Mouse (Mus musculus): ENCODE measurements around the gene Cipc.

Cipc gene

DNA sequence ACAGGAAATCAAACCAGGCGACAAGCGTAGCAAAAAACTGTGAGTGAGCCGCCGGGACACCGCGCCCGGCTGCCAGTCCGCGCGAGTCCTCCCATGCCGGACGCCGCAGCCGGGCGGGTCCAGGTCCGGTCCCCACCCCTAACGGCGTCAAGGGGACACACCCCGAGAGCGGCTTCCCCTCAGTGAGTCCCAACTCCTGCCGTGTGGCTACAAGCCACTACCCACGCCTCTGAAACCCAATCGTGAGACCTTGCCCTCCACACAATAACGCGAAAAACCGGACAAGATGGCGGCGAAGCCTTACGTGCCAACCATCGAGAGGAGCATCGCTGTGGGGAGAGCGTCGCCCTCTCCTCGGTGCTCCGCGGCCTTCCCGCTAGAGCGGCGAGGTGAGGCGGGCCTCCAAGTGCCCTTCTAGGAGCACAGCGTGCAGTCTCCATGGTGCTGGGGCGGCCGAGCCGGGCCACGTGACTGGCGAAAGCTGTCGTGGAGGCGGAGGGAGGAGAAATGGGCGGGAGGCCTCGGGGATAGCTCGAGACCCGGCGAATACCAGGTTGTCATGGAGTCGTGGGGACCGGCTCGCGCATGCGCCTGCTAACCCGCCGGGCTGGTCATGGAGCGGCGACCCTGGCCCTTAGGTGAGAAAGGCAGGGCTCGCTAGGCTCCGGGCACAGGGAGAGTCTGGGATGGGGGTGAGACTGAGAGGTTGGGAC, at the start of gene Cipc:
Gene Cipc (plus strand): TSS at position 182 of the 713 bp plus-strand sequence.
- in situ Hi-C loops (cut with MboI; ENCODE audit: low pct_unique_long_range_greater_than_20kb in 1 of 2, low sequenced_read_pairs in 2 of 2, unreplicated experiment in 1 of 2) = no loop called here

DNA sequence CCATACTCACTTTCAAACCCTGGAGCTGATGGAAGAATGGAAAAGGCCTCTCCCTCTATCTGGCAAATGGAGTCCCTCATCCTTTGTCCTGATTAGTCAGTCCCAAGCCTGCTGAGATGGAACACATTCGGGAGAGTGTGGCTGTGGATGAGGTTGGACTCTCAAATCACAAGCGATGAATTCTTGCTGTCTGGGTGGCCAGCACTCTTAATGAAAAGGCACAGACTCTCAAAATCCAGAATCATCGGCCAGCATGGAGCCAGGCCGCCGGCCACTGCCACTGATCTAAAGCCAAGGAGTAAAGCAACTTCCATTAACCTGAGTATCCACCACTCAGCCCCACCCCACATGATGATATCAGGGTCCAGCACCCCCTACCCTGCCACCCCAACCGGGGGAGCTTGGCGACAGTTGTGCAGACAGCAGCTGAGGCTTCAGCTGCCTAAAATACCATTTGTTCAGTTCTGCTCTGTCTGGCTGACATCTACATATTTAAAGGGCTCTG, 49.0 kb upstream of the Cipc start:
- in situ Hi-C loops (cut with MboI; ENCODE audit: low pct_unique_long_range_greater_than_20kb in 1 of 2, low sequenced_read_pairs in 2 of 2, unreplicated experiment in 1 of 2) = no loop called here

DNA sequence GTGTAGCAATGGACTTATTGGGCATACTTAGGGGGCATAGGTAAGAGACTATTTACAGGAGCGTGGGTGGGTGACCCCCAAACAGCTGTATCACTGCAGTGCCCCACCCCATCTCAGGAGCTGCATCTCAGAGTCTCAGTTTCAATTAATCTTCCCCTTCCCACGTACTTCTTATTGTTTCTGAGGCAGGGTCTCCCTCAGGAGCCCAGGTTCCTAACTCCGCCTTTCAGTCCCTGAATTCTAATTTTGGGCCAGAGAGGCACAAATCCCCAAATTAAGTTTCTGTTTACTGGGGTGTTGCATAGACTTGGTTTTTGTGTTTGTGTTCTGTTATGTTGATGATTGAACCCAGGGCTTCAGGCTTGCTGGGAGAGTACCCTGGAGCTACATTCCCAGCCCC, 48.4 kb upstream of the Cipc start:
- in situ Hi-C loops (cut with MboI; ENCODE audit: low pct_unique_long_range_greater_than_20kb in 1 of 2, low sequenced_read_pairs in 2 of 2, unreplicated experiment in 1 of 2) = no loop called here

DNA sequence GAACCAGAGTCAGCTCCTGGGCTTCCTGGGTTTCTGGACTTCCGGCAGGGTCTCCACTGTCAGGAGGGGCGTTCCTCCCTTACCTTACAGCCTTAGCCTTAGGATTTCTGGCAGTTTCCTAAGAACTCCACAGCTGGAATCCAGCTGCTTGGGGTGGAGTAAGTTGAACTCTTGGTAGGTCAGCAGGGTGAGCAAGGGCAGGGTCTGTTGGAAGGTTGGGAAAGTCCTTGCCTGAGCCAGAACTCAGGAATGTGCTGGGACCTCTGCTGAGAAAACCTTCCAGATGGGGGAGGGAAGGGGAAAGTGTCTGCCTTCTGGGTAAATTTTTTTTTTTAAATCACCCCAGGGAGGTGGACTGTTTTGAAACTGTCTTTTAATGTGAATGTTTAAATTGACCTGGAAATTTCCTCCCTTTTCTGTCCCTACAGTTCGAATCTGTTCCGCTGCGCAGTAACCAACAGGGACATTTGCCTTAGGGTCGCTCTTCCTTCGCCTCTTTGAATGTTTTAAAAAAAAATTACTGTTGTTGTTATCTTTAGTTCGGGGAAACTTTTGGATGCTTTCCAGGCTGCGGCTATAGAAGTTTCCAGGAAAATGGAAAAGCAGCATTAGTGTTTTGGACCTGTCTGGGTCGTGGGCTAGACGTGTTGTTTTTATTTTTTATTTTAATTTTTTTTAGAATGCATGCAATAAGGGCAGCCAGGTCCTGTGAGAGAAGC, 47.2 kb upstream of the Cipc start:
- in situ Hi-C loops (cut with MboI; ENCODE audit: low pct_unique_long_range_greater_than_20kb in 1 of 2, low sequenced_read_pairs in 2 of 2, unreplicated experiment in 1 of 2) = loop anchor here in 1 of 2 experiments (10.0 kb wide), 1 partner anchor 105 kb away; no protein-coding TSS in a partner anchor

DNA sequence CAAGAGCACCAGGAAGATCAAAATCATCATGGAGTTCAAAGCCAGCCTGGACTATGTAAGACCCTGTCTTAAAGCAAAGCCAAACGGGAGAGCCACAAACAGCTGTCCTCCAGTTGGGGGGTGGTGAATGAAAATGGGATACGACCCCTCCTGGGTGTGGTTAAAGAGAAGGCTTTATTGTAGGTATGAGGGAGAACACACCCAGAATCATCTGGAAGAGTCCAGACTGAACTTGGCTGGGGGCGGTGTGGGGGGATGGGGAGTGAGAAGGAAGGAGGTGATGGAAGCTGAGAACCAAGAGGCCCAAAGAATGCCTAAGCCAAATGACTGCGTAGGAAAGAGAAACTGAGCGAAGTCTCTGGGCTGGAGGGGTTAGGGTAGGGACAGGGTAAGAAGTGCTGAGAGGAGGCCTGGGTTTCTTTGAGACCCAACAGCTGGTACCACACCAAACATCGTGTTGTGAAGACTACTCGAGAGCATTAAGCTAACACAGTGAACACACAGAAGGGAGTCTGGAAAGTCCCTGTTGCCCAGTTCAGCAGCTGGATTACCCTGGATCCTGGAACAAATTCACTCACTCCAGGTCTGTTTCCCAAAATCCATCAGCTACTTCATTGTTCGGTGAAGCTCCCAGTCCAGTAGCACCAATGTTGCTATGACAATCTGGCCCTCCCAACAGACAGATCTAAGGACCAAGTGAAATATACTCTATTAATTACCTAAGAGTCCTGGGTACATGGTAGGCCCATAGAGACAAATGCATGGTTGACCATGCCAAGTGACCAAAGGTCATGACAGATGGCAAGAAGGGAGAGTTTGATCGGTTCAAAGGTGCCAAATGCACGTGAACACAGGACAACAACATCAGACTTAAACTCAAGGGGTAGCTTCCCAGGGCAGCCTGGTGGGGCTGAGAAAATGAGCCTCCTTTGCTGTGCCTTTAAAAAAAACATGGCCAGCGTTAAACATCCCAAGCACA, 42.7 kb upstream of the Cipc start:
- in situ Hi-C loops (cut with MboI; ENCODE audit: low pct_unique_long_range_greater_than_20kb in 1 of 2, low sequenced_read_pairs in 2 of 2, unreplicated experiment in 1 of 2) = loop anchor here in 1 of 2 experiments (10.0 kb wide), 1 partner anchor 109 kb away; no protein-coding TSS in a partner anchor

DNA sequence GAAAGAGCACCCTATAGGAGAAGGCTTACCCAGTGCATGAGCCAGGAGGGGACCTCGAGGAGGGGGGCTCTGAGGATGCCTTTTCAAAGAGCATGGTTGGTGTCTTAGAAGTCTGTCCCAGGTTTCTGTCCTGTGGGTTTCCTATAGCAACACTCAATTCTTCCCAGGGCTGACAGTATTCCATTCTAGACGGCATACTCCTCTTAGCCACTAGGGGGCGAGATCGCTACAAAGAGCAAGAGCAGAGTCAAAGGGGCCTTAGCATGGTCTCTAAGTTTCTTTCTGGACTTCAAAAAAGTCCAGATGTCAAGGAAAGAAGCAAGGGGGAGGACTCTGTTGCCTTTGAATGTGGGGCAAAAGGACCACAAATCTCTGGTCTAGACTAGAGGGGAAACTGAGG, 41.6 kb upstream of the Cipc start:
- in situ Hi-C loops (cut with MboI; ENCODE audit: low pct_unique_long_range_greater_than_20kb in 1 of 2, low sequenced_read_pairs in 2 of 2, unreplicated experiment in 1 of 2) = loop anchor here (5.0 to 10.0 kb wide), 2 partner anchors 33 to 110 kb away; no protein-coding TSS in a partner anchor

DNA sequence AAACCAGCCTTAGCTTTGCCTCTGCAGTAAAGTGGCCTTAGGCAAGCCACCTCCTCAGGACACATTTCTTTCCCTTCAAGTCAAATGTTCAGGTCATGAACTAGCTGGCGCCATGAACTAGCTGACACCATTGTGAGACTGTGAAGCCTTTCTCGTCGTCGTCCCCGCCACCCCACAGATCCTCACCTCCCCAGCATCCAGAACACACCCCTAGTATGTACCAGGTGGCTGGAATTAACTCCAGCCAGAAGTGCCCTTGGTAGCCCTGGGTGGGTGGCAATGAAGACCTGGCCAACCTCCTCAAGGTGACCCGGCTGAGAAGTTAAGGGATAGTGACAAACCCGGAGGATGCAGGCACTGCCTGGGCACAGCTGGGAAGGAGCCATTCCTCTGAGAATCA, 41.0 kb upstream of the Cipc start:
- in situ Hi-C loops (cut with MboI; ENCODE audit: low pct_unique_long_range_greater_than_20kb in 1 of 2, low sequenced_read_pairs in 2 of 2, unreplicated experiment in 1 of 2) = loop anchor here (5.0 to 10.0 kb wide), 2 partner anchors 34 to 111 kb away; no protein-coding TSS in a partner anchor

DNA sequence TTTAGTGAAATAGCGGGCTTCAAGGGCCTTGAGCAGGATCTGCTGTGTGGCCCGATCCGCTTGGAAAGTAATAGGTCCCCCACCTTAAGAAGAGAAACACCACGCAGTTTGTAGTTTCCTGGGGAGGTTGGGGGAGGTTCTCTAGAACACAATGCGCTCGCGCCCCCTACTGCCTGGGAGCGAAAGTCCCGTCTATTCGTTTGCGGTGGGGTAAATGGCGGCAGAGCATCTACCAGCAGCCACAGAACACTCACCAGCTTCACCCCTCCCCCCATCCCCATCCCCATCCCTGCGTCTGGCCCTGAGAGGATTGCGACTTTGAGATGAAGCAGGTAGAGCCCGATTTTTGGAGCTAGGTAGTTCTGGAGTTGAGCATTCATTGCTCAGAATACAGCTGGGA, 40.4 kb upstream of the Cipc start:
- in situ Hi-C loops (cut with MboI; ENCODE audit: low pct_unique_long_range_greater_than_20kb in 1 of 2, low sequenced_read_pairs in 2 of 2, unreplicated experiment in 1 of 2) = loop anchor here (5.0 to 10.0 kb wide), 2 partner anchors 34 to 112 kb away; no protein-coding TSS in a partner anchor

DNA sequence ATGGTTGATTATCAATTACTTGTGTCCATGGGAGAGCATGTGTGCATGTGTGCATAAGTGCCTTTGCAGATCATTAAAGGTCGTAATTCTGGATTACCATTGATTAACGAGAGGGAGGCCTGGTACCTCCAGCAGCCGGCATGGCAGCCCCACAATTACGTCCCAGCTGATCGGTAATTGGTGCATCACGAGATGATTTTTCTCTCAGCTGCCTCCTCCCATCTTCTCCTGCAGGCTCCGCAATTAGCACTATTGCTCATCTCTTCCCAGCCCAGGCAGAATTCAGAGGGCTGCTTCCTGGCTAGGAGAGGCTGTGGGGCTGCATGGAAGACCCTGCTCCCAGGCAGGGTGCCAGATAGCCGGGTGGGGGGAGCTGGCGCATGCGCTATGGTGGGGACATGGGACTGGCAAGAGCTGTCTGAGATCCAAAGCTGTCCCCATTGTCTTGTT, 35.3 kb upstream of the Cipc start:
- in situ Hi-C loops (cut with MboI; ENCODE audit: low pct_unique_long_range_greater_than_20kb in 1 of 2, low sequenced_read_pairs in 2 of 2, unreplicated experiment in 1 of 2) = no loop called here

DNA sequence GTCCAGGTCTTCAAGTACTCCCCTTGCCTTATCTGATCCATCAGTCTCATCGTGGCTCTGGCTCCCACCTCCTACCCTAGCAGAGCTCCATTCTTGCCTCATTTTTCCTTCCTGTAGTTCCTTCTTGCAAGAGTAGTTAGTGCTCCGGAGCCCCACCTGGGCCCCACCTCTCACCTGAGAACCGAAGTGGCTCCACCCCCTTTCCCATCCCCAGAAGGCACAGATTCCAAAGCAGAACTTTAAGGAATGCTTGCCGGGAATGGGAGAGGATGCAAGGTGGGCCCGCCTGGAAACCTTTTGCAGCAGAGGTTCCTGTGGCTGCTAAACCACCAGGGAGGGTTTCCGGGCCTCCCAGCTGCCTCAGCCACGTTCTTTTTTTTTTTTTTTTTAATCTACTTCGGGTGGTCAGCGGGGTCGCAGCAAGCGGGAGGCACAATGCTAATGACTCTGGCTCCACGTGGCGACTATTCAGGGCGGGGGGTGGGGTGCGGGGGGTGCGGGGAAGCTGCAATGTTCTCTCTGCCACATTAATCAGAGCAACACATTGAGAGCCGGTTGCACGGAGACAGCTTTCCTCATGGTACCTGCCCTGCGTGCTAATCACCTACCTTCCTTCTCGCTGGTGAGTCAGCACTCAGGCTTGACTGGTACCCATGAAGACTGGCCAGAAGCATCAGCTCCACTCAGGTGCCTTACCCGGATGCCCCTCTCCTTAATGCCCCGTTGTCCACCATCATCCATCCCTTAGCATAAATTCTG, 34.3 kb upstream of the Cipc start:
- in situ Hi-C loops (cut with MboI; ENCODE audit: low pct_unique_long_range_greater_than_20kb in 1 of 2, low sequenced_read_pairs in 2 of 2, unreplicated experiment in 1 of 2) = no loop called here

DNA sequence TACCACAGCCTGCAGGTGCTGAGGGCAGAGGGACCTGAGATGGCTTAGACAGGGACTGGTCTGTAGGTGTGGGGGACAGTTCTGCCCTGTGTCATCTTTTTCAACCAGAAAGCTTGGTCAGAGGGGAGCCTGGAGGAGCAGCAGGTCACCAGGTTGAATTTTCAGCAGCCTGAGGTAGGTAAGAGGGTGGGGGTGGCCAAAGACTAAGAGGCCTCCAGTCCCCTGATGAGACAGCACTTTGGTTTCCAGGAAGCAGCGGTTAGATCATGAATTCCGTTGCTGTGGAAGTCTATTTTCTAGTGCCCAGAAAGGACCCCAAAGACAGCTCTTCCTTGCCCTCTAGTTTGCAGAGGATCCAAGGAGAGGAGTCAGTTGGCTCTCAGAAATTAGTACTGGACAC, 32.5 kb upstream of the Cipc start:
- in situ Hi-C loops (cut with MboI; ENCODE audit: low pct_unique_long_range_greater_than_20kb in 1 of 2, low sequenced_read_pairs in 2 of 2, unreplicated experiment in 1 of 2) = no loop called here

DNA sequence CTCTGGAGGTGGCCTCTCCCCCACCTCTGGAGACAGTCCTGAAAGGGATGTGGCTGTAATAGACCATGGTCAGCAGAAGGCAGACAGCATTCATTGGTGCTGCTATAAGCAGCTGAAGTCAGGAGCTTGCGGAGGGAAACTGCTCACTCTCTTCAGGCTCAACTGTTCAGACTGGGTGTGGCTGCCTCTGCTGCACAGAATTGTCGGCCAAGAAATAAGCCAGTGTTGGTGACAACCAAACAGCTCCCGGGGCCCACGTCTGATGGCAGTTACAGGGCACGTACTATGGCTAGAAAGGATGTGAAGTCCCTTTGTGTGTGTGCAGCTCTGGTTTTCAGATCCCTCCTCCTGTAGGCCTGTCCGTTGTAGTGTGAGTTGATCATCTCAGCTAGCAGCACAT, 32.1 kb upstream of the Cipc start:
- in situ Hi-C loops (cut with MboI; ENCODE audit: low pct_unique_long_range_greater_than_20kb in 1 of 2, low sequenced_read_pairs in 2 of 2, unreplicated experiment in 1 of 2) = no loop called here

DNA sequence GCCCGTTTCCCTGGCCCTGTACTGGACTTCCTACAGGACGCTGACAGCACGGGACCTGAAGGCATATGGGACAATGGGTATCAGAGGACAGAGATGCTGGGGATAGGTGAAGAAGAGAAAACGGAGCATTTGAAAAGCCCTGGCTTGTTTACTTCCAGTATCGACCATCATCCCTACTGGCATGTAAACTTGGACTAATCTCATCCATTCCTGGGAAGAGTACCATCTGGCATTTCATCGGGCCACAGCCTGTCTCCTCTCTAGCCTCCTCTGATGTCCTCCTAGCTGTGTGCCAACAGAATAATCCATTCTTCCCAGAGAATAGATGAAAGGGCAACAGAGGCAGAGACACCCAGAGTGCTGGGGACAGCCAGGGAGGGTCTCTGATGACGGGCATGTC, 31.2 kb upstream of the Cipc start:
- in situ Hi-C loops (cut with MboI; ENCODE audit: low pct_unique_long_range_greater_than_20kb in 1 of 2, low sequenced_read_pairs in 2 of 2, unreplicated experiment in 1 of 2) = no loop called here

DNA sequence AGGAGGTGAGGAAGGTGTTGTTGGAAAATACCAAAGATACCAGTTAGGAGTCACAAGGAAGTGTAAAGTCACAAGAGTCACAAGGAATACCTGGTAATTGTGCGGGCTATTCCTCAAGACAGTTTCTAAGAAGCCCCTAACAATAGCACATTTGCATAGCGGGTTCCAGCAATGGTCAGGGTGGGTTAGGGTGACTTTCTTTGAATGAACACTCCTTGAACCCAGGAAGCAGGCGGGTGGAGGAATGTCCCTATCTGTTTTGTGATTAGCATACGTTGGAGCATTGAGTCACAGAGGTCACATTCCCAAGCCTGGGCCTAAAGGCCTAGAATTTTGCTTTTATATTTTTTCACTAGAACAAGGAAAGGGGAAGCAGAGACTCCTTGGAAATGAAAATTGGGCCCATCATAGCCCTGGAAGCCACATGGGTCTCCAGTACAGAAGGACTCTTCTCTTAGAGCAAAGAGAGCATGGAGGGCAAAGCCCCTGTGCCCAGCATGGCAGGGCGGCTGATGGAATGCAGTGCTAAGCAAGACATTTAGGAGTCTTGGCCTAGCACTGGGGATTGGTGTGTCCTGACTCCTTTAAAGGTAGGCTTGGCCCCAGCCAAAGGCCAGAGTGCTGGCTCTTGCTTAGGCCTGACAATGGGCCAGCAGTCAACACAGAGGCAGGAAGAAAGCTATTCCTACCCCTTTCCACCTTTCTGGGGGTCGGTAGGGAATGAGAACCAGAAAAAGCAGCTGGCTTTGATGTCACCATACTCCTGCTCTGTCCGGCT, 29.9 kb upstream of the Cipc start:
- in situ Hi-C loops (cut with MboI; ENCODE audit: low pct_unique_long_range_greater_than_20kb in 1 of 2, low sequenced_read_pairs in 2 of 2, unreplicated experiment in 1 of 2) = no loop called here

DNA sequence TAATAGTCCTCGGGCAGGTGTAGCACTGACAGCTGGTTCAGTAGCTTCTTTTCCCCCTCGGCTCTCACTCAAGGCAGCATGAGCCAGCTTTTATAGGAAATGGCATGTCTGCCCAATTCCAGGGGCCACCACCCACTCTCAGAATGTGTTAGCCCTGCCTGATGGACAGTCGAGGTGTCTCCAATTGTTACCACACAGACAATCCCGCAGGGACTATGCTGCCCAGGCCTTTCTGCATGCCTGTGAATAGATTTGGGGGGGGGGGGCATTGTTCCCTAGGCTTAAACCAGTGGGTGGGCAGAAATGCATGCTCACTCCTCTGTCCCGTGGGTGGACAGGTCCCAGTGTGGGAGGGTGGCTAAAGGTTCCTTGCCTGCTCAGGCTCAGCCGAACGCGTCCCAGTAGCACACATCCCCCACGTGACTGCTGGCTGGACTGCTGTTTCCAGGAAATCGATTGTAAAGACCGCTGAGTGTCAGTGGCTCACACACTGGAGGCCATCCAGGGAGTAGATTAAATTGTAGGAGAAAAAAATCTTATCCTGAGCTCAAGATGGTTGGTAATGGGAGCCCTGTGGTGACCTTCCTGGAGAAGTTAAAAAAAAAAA, 28.4 kb upstream of the Cipc start:
- in situ Hi-C loops (cut with MboI; ENCODE audit: low pct_unique_long_range_greater_than_20kb in 1 of 2, low sequenced_read_pairs in 2 of 2, unreplicated experiment in 1 of 2) = no loop called here

DNA sequence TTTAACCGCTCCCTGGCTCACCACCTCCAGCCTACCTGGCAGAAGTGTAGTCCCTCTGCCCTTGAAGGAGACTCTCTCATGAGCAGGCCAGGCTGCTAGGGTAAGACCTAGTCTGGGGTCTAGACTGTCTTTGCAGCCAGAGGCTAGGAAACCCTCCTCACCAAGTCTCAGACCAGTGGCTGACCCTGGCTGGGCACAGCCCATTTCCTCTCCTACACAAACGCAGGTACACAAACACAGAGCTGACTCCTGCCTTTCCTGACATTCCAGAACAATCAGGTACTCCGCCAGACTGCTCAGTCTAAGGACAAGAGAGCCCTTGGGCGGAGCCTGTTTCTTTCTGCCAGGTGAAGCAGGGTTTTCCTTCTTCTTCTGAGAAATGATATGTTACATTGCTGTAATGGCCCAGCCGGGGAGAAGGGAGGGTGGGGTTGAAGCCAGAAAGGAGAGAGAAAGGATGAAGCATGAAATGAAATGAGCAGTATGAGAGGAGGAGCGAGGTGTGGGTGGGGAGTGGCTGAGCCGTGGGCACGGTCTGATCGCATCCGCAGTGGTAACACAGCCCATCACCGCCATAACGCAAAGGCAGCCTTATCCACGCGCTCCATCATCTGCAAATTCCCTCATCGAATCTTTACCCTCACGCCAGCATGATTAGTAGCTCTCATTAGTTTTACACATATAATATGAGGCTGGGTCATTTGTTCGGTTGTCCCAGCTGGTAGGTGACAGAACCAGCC, 27.7 kb upstream of the Cipc start:
- in situ Hi-C loops (cut with MboI; ENCODE audit: low pct_unique_long_range_greater_than_20kb in 1 of 2, low sequenced_read_pairs in 2 of 2, unreplicated experiment in 1 of 2) = no loop called here
